Mouse (Mus musculus) liver, embryonic 14.5 days (tissue): ENCODE results near the gene Sc5d.

Experiments
- CTCF ChIP-seq: IDR thresholded peaks from 2 replicates; pipeline ENCODE4 v1.5.1; 2016; ENCODE audit warnings: antibody characterized with exemption, low read depth, control low read depth
- EP300 ChIP-seq: IDR thresholded peaks from 2 replicates; pipeline ENCODE4 v1.6.1; 2016; ENCODE audit warnings: antibody characterized with exemption, low read depth

- TF ChIP-seq CTCF (no peak), EP300 (no peak)
Measured at GRCm38 (mm10) chr9:42270617-42271016, 6.6 kb upstream of the Sc5d start.
